Mouse (Mus musculus) liver, adult 2 months (tissue): Measurements from ENCODE around the gene Adrb1. TPM values are rescaled to one million over a fixed set of nuclear protein-coding genes. Genes with fewer than 3 reads are reported as not detected.

Source experiments
- DNase-seq: peaks from one replicate; pipeline ENCODE4 v3.0.0-alpha.2; 2011; ENCODE audit warnings: low read depth, low spot score; ENCODE audit errors: extremely low read depth
- H3K27ac ChIP-seq: fragments of 200-500 bp; replicated peaks from 2 replicates; pipeline ENCODE4 v1.5.1; 2012; ENCODE audit warnings: low read depth, mild to moderate bottlenecking, control low read depth, inconsistent platforms, low read length; ENCODE audit not compliant: insufficient read depth
- H3K27me3 ChIP-seq: fragments of 200-500 bp; 2 replicates; pipeline ENCODE4 v1.6.1; 2012; ENCODE audit warnings: mild to moderate bottlenecking, moderate library complexity, low read length, inconsistent platforms; ENCODE audit not compliant: control insufficient read depth, insufficient read depth
- H3K36me3 ChIP-seq: fragments of 200-500 bp; 2 replicates; pipeline ENCODE4 v1.6.1; 2012; ENCODE audit warnings: low read length, inconsistent platforms; ENCODE audit not compliant: control insufficient read depth, insufficient read depth
- H3K4me1 ChIP-seq: fragments of 200-500 bp; 2 replicates; pipeline ENCODE4 v1.6.1; 2011; ENCODE audit warnings: low read length; ENCODE audit not compliant: control insufficient read depth, insufficient read depth
- H3K4me3 ChIP-seq: fragments of 200-500 bp; 2 replicates; pipeline ENCODE4 v1.5.1; 2011; ENCODE audit warnings: low read depth, mild to moderate bottlenecking, control low read depth, low read length, moderate library complexity; ENCODE audit not compliant: insufficient read depth
- H3K79me2 ChIP-seq: fragments of 200-500 bp; 2 replicates; pipeline ENCODE4 v1.6.1; 2012; ENCODE audit warnings: inconsistent platforms, mild to moderate bottlenecking, low read length, moderate library complexity; ENCODE audit not compliant: control insufficient read depth, insufficient read depth
- H3K9ac ChIP-seq: fragments of 200-500 bp; 2 replicates; pipeline ENCODE4 v1.6.1; 2012; ENCODE audit warnings: low read depth, mild to moderate bottlenecking, control low read depth, inconsistent platforms, low read length
- CTCF ChIP-seq: fragments of 200-500 bp; IDR thresholded peaks from 2 replicates; pipeline ENCODE4 v1.5.1; 2011; ENCODE audit warnings: low read depth, low read length, control low read depth
- POLR2A ChIP-seq: fragments of 200-500 bp; IDR thresholded peaks from 2 replicates; pipeline ENCODE4 v1.6.1; 2011; ENCODE audit warnings: low read length, control low read depth; ENCODE audit not compliant: insufficient read depth; ENCODE audit errors: extremely low read depth
- WGBS: fragments of 180-500 bp; shearing (Covaris S2); methylation state at CpG from one replicate; pipeline ENCODE4 v1.1.7; 2018; 5-methylcytosine and 5-hydroxymethylcytosine counted together
- polyA plus RNA-seq: library from polyadenylated mRNA; depleted of rRNA; stranded (reverse); fragments of >200 nt; gene quantifications from 2 replicates; pipeline ENCODE4 v1.2.3, GENCODE M21; 2012
- total RNA-seq: library from RNA; depleted of rRNA; stranded (reverse); fragments of >200 nt; gene quantifications from 2 replicates; pipeline ENCODE4 v1.2.3, GENCODE M21; 2014

Gene Adrb1
- total and polyA plus RNA-seq, 2 experiments = 0.65 to 0.89 TPM

DNA sequence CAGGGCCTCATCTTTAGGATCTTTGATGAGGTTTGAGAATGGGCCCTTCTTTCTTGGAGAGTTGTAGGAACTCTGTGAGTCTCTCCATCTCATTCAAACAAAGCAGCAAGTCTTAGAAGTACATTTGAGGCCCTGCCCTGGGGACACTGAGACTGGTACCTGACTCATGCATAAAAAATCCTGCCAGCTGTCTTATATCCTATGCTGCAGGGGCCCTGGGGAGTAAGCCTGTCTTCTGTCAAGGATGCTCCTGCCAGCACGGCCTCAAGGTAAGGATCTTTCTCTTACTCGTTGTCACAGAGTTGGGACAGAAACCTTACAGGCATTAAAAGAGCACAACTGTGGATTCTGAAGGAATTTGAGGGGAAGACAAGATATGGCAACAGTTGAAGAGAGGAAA lies 13.2 kb upstream of the Adrb1 start:
- 87% methylated on average over 2 of the region's 2 CpGs for WGBS
- Histone ChIP-seq H3K4me1 (no peaks in the 10 kb centered on the region), H3K27me3 (peaks cover 3% of the 10 kb centered on the region; the same call in 1 of the 2 replicates), H3K27ac (no peak overlapping the region), H3K36me3 (no peaks in the 10 kb centered on the region), H3K79me2 (no peaks in the 10 kb centered on the region), H3K9ac (no peak overlapping the region), H3K4me3 (no peak overlapping the region)
- no peak for DNase-seq
- TF ChIP-seq CTCF (no peak), POLR2A (no peak)

DNA sequence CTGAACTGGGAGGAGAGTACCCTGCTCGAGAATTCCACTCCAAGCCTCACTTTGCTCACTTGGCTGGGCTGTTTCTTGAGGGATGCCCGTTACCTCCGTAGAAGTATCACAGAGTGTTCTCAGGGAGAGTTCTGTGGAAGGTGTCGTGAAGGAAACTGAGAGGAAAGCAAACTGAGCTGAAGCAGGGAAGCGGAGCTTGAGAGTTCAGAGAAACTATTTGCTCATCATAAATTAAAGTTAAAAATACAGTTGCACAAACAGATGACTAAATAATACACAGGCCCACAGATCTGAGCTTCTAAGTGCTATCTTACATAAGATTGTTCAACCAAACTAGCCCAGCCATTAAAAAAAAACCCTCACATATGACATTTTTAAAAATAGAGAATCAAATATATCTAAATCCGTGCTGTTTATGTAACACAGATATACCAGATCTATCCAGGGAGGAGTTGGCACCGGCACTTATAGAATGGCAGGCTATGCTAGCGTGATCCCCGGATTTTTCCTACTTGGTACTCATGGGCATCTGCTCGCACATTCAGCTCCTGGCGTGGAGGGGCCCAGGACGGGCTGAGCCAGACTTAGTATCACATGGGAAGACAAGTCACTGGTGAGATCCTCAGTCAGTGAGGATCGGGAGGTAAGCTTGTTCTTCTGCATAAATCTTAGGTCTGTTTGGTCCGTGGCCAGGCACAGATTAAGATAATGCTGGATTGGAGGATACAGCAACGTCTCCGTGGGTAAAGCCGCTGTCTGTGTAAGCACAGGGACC lies 11.7 kb upstream of the Adrb1 start:
- TF ChIP-seq POLR2A = no peak
- no peak for TF ChIP-seq CTCF
- whole genome bisulfite sequencing = 87% methylated on average over 17 of the region's 17 CpGs

DNA sequence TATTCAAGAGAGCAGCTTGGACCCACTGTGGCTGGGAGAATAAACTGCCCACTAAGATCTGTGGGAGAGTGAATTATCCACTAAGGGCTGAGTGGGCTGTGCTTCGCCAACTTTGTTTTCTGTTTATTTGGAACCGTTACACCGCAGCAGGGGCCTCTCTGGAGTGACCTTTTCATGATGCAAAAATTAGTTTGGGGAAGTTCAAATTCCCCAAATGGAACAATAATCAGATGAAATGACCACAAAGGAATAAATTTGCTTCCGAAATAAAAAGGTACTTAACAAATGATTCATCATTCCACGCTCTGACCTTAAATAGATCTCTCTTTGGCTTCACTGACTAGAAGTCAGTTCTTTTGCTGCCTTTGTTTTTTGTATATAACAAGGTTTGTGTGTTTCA lies 8.4 kb upstream of the Adrb1 start:
- Histone ChIP-seq H3K4me3 (no peak overlapping the region), H3K9ac (no peak overlapping the region), H3K27ac (no peak overlapping the region), H3K36me3 (no peaks in the 10 kb centered on the region), H3K4me1 (no peaks in the 10 kb centered on the region), H3K27me3 (0 out of 2 replicates have a peak, but pooled peaks cover 2% of the 10 kb centered on the region), H3K79me2 (no peaks in the 10 kb centered on the region)
- no peak for DNase-seq
- 90% methylated on average over 5 of the region's 5 CpGs for WGBS
- TF ChIP-seq CTCF = no peak
- TF ChIP-seq POLR2A = no peak

More for the DNA sequence above, 11.7 kb upstream of the Adrb1 start:
- Histone ChIP-seq H3K27ac (no peak overlapping the region), H3K27me3 (peaks cover 5% of the 10 kb centered on the region; the same call in 1 of the 2 replicates), H3K9ac (no peak overlapping the region), H3K79me2 (no peaks in the 10 kb centered on the region), H3K4me3 (no peak overlapping the region), H3K4me1 (no peaks in the 10 kb centered on the region), H3K36me3 (no peaks in the 10 kb centered on the region)
- DNase-seq = no peak

DNA sequence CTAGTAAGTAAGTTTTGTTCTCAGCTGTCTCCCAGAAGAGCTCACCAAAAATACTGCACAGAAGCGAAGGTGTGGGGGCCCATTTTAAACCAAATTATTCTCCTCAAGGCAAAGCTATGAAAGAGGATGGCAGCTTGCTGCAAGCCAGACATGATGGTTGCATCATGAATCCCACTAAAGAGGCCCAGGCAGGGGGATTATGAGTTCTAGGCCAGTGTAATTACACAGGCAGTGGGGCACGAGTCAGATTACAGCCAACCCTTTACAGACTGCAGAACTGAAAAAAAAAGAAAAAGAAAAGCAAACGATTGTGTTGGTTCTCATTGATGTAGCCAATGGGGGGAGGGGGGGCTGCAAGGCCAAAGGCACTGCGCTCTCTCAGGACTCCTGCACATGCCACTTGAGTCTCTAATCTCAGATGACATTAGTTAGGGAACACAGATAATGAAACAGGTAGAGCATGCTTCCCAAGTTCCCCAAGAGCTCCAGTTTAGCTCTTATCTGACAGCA lies 7.3 kb upstream of the Adrb1 start:
- TF ChIP-seq CTCF = no peak
- no peak for TF ChIP-seq POLR2A
- no peak for DNase-seq
- H3K4me1 ChIP-seq = no peaks in the 10 kb centered on the region
- 75% methylated on average over 4 of the region's 4 CpGs for WGBS
- no peaks in the 10 kb centered on the region for H3K36me3 ChIP-seq
- no peaks in the 10 kb centered on the region for H3K79me2 ChIP-seq
- H3K27ac ChIP-seq = no peak overlapping the region
- H3K27me3 ChIP-seq = 0 out of 2 replicates have a peak, but pooled peaks cover 2% of the 10 kb centered on the region
- no peak overlapping the region for H3K4me3 ChIP-seq
- no peak overlapping the region for H3K9ac ChIP-seq

DNA sequence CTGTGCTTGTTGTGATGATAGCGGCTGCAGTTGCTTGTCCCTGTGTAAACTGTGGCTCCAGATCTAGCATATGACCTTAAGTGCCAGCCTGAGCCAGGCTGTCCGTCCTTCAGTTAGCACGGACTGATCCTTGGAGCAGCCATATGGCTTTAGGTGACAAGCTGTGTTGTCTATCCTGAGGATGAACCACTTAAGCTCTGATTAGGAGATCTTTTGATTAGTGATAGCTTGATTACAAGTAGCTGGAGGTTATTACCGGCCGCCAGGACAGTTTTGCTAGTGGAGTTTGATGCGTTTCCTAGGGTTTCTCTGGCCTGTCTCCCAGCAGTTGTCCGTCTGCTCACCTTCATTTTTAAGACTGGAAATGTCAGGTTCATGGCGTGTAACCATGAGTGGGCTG lies 4.0 kb upstream of the Adrb1 start:
- H3K79me2 ChIP-seq = no peaks in the 10 kb centered on the region
- no peak for DNase-seq
- no peak overlapping the region for H3K4me3 ChIP-seq
- no peaks in the 10 kb centered on the region for H3K36me3 ChIP-seq
- no peak overlapping the region for H3K27ac ChIP-seq
- WGBS = 77% methylated on average over 8 of the region's 8 CpGs
- no peak overlapping the region for H3K9ac ChIP-seq
- H3K4me1 ChIP-seq = no peaks in the 10 kb centered on the region
- peaks cover 15% of the 10 kb centered on the region for H3K27me3 ChIP-seq
- no peak for TF ChIP-seq POLR2A
- no peak for TF ChIP-seq CTCF

DNA sequence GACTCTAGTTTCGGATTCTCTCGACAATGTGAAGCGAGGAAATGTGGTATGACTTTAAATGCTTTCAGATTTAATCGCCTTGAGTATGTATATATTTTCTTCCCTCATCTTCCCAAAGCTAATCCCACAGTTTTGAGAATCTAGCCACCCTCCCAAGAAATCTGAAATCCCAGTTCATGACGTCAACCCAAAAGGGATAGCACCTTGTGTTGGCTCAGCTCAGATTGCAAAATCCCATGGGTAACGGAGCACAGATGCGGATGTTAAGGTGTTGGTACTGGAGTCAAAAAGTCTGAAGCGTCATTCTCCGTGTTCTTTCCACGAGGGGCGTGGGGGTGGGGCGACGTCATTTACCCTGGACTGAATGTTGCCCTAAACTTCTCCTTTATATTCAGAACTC lies 1.1 kb upstream of the Adrb1 start:
- Histone ChIP-seq H3K79me2 (no peaks in the 10 kb centered on the region), H3K36me3 (no peaks in the 10 kb centered on the region), H3K9ac (no peak overlapping the region), H3K27me3 (peaks cover 19% of the 10 kb centered on the region), H3K27ac (no peak overlapping the region), H3K4me1 (no peaks in the 10 kb centered on the region), H3K4me3 (no peak overlapping the region)
- no peak for DNase-seq
- TF ChIP-seq POLR2A (no peak), CTCF (no peak)
- 31% methylated on average over 13 of the region's 13 CpGs for WGBS
